Mouse (Mus musculus) urinary bladder, postnatal 36 days (tissue): ENCODE measurements at regions not wholly inside any gene's neighbourhood (a gene's known extent, or its start where the extent isn't known, plus 50 kb on each side); places are given as distances from the start of the nearest gene placed in this dataset.

Experiments used
- DNase-seq, 2 experiments: peaks; one replicate each; pipeline ENCODE4 v3.0.0; 2022; ENCODE audit warnings: low spot score in 2 of 2, mixed read lengths in 1 of 2

- no peak for DNase-seq
Observed at GRCm38 (mm10) chr8:41713634-41714330, 296.9 kb upstream of the Frg1 start.

GRCm38 (mm10) chr8:41703927-41704924 lies 287.4 kb upstream of the Frg1 start:
- no peak for DNase-seq
